Mouse (Mus musculus): ENCODE measurements at regions not wholly inside any gene's neighbourhood (a gene's known extent, or its start where the extent isn't known, plus 50 kb on each side); places are given as distances from the start of the nearest gene placed in this dataset.

GRCm38 (mm10) chr1:24832246-24832645 lies 153.8 kb downstream of the Lmbrd1 start:
- TF ChIP-seq POLR2A (IDR thresholded peaks at IDR 0.05; ENCODE audit: insufficient read depth, low read depth, low read length) (no peak), CTCF (IDR thresholded peaks at IDR 0.05) (no peak), EP300 (IDR thresholded peaks at IDR 0.05; ENCODE audit: insufficient read depth, low read depth, low read length) (no peak)
- Histone ChIP-seq H3K27me3 (ENCODE audit: control insufficient read depth, insufficient read depth, low read length) (no peaks in the 10 kb centered on the region), H3K4me3 (no peak overlapping the region), H3K4me1 (ENCODE audit: control insufficient read depth, insufficient read depth, low read length) (no peaks in the 10 kb centered on the region), H3K79me2 (replicated peaks; ENCODE audit: control insufficient read depth, insufficient read depth, low read length) (no peaks in the 10 kb centered on the region), H3K27ac (no peak overlapping the region), H3K36me3 (ENCODE audit: control insufficient read depth, insufficient read depth, low read length) (no peaks in the 10 kb centered on the region), H3K9ac (ENCODE audit: low read depth, low read length) (no peak overlapping the region)
- no peak for DNase-seq
- intact Hi-C loops (cut with DNase I) = no loop called here
- 95% methylated on average over 3 of the region's 3 CpGs for WGBS

GRCm38 (mm10) chr1:24866877-24867276 lies 188.4 kb downstream of the Lmbrd1 start:
- H3K27ac ChIP-seq = no peak overlapping the region
- no peaks in the 10 kb centered on the region for H3K4me1 ChIP-seq (ENCODE audit: control insufficient read depth, insufficient read depth, low read length)
- no peak overlapping the region for H3K9ac ChIP-seq (ENCODE audit: low read depth, low read length)
- no peaks in the 10 kb centered on the region for H3K36me3 ChIP-seq (ENCODE audit: control insufficient read depth, insufficient read depth, low read length)
- no peak for DNase-seq
- intact Hi-C loops (cut with DNase I) = no loop called here
- H3K4me3 ChIP-seq = no peak overlapping the region
- TF ChIP-seq CTCF (IDR thresholded peaks at IDR 0.05) (no peak), POLR2A (IDR thresholded peaks at IDR 0.05; ENCODE audit: insufficient read depth, low read depth, low read length) (no peak), EP300 (IDR thresholded peaks at IDR 0.05; ENCODE audit: insufficient read depth, low read depth, low read length) (no peak)
- 67% methylated on average over 7 of the region's 7 CpGs for WGBS
- no peaks in the 10 kb centered on the region for H3K27me3 ChIP-seq (ENCODE audit: control insufficient read depth, insufficient read depth, low read length)
- no peaks in the 10 kb centered on the region for H3K79me2 ChIP-seq (replicated peaks; ENCODE audit: control insufficient read depth, insufficient read depth, low read length)

DNA sequence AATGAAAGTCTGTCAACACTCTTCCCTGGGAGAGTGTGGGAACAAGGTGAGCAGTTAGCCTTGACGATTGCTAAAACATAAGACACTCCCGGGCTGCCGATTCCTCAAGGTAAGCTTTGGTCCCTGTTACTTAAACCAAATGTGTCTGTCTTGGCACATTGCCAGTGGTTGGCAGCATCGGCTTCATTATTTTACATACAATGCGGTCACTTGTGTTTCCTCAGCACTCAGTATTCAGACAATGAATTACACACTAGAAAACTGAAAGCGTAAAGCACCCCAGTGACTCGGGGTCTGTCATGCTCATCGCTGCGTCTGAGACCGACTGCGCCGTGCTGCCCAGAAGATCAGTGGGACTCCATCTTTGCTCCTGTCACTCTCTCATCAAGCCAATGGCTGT lies 191.3 kb downstream of the Lmbrd1 start:
- Histone ChIP-seq H3K4me1 (ENCODE audit: control insufficient read depth, insufficient read depth, low read length) (no peaks in the 10 kb centered on the region), H3K9ac (ENCODE audit: low read depth, low read length) (no peak overlapping the region), H3K27ac (no peak overlapping the region), H3K36me3 (ENCODE audit: control insufficient read depth, insufficient read depth, low read length) (no peaks in the 10 kb centered on the region), H3K79me2 (replicated peaks; ENCODE audit: control insufficient read depth, insufficient read depth, low read length) (no peaks in the 10 kb centered on the region), H3K4me3 (no peak overlapping the region), H3K27me3 (ENCODE audit: control insufficient read depth, insufficient read depth, low read length) (no peaks in the 10 kb centered on the region)
- intact Hi-C loops (cut with DNase I) = no loop called here
- DNase-seq = no peak
- TF ChIP-seq CTCF (IDR thresholded peaks at IDR 0.05) = no peak
- 80% methylated on average over 12 of the region's 12 CpGs for whole genome bisulfite sequencing

DNA sequence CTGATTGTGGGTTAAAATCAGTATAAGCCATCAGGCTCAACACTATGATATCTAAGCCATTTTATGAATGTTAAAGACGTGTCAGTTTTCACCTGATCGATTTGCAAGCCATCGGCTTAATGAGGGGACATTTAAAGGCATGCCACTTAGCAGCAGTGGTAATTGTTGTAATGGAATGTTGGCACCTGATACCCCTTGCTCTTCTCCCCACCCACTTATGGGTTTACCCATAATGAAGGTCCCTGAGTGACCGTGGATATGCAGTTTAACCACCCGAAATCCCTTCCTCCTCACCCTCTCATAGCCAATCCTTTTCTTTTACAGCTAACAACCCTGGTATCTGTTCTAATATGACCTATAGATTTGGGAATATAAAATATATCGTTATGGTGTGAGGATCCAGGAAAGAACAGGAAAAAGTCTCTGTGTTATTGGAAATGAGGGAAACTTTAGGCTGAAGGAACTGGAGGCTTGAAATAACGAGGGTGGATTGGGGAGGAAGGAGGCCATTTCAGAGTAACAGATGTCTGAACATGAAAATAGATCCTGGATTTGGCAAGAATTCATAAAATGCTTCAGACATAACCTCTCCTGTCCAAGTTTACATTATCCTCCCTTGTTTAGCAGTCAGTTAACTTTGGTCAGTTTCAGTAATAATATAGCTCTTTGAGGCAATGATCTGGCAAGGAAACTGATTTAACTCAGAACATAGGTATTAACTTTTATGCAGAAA lies 192.4 kb downstream of the Lmbrd1 start:
- Histone ChIP-seq H3K4me1 (ENCODE audit: control insufficient read depth, insufficient read depth, low read length) (no peaks in the 10 kb centered on the region), H3K27me3 (ENCODE audit: control insufficient read depth, insufficient read depth, low read length) (no peaks in the 10 kb centered on the region), H3K36me3 (ENCODE audit: control insufficient read depth, insufficient read depth, low read length) (no peaks in the 10 kb centered on the region), H3K9ac (ENCODE audit: low read depth, low read length) (no peak overlapping the region), H3K4me3 (no peak overlapping the region), H3K79me2 (replicated peaks; ENCODE audit: control insufficient read depth, insufficient read depth, low read length) (no peaks in the 10 kb centered on the region), H3K27ac (no peak overlapping the region)
- intact Hi-C loops (cut with DNase I) = no loop called here
- 73% methylated on average over 7 of the region's 7 CpGs for WGBS
- no peak for TF ChIP-seq EP300 (IDR thresholded peaks at IDR 0.05; ENCODE audit: insufficient read depth, low read depth, low read length)
- TF ChIP-seq POLR2A (IDR thresholded peaks at IDR 0.05; ENCODE audit: insufficient read depth, low read depth, low read length) = no peak
- TF ChIP-seq CTCF (IDR thresholded peaks at IDR 0.05) = no peak
- DNase-seq = no peak

DNA sequence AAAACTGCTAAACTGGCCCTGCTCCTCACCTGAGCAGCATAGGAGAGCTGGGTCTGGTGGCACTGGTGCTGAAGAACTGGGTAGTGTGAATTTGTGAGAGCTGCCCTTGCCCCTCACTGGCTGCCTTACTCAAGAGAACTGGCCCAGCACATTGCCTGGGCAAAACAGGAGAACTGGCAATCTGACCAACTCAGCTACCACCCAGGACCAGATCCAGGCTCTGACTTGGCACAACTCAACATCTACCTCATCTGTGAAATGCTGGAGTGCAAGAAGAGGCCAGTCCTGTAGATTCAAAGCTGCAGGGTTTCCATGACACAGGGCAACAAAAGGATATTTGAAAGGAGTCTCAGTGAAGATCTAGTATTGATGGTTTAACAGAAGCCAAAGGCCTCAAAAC lies 198.6 kb downstream of the Lmbrd1 start:
- intact Hi-C loops (cut with DNase I) = no loop called here
- Histone ChIP-seq H3K4me3 (no peak overlapping the region), H3K27ac (no peak overlapping the region), H3K4me1 (ENCODE audit: control insufficient read depth, insufficient read depth, low read length) (no peaks in the 10 kb centered on the region), H3K9ac (ENCODE audit: low read depth, low read length) (no peak overlapping the region), H3K27me3 (ENCODE audit: control insufficient read depth, insufficient read depth, low read length) (no peaks in the 10 kb centered on the region), H3K36me3 (ENCODE audit: control insufficient read depth, insufficient read depth, low read length) (no peaks in the 10 kb centered on the region), H3K79me2 (replicated peaks; ENCODE audit: control insufficient read depth, insufficient read depth, low read length) (no peaks in the 10 kb centered on the region)
- DNase-seq = no peak
- no peak for TF ChIP-seq POLR2A (IDR thresholded peaks at IDR 0.05; ENCODE audit: insufficient read depth, low read depth, low read length)
- no peak for TF ChIP-seq EP300 (IDR thresholded peaks at IDR 0.05; ENCODE audit: insufficient read depth, low read depth, low read length)
- TF ChIP-seq CTCF (IDR thresholded peaks at IDR 0.05) = no peak

DNA sequence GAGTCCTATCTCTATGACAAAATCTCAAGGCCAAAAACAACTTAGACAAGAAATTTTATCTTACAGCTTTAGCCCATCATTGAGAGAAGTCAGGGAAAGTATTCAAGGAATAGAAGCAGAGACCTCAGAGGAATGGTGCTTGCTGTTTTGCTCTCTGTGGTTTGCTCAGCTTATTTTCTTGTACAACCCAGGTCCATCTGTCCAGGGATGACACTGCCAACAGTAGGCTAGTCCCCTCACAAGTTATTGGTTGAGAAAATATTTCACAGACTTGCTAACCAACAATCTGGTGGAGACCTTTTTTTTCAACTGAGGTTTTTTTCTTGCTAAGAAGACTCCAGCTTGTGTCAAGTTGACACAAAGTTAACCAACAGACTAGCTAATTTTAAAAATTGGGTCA lies 205.2 kb downstream of the Lmbrd1 start:
- TF ChIP-seq CTCF (IDR thresholded peaks at IDR 0.05) (no peak), POLR2A (IDR thresholded peaks at IDR 0.05; ENCODE audit: insufficient read depth, low read depth, low read length) (no peak), EP300 (IDR thresholded peaks at IDR 0.05; ENCODE audit: insufficient read depth, low read depth, low read length) (no peak)
- Histone ChIP-seq H3K4me1 (ENCODE audit: control insufficient read depth, insufficient read depth, low read length) (no peaks in the 10 kb centered on the region), H3K27ac (no peak overlapping the region), H3K9ac (ENCODE audit: low read depth, low read length) (no peak overlapping the region), H3K36me3 (ENCODE audit: control insufficient read depth, insufficient read depth, low read length) (no peaks in the 10 kb centered on the region), H3K79me2 (replicated peaks; ENCODE audit: control insufficient read depth, insufficient read depth, low read length) (no peaks in the 10 kb centered on the region), H3K4me3 (no peak overlapping the region), H3K27me3 (ENCODE audit: control insufficient read depth, insufficient read depth, low read length) (no peaks in the 10 kb centered on the region)
- DNase-seq = no peak
- intact Hi-C loops (cut with DNase I) = no loop called here
